Mouse (Mus musculus) liver, embryonic 14.5 days (tissue): ENCODE data around the gene Cbx7. TPM values are rescaled to one million over a fixed set of nuclear protein-coding genes. Genes with fewer than 3 reads are reported as not detected.

Experiments used
- ATAC-seq: fragments of 200-750 bp; cut with Nextera tagmentation; 2 replicates; pipeline ENCODE4 v1.8.0; 2017; ENCODE audit warnings: moderate number of reproducible peaks, mild to moderate bottlenecking, moderate library complexity; ENCODE audit not compliant: insufficient read depth
- DNase-seq, 3 experiments: peaks; one replicate each; pipeline ENCODE4 v3.0.0-alpha.2; 2012 to 2013; ENCODE audit warnings: low read depth in 3 of 3, low spot score in 3 of 3
- H3K27ac ChIP-seq: fragments of 300-500 bp; sonication (generic); 2 replicates; pipeline ENCODE4 v1.5.1; 2014; ENCODE audit warnings: moderate library complexity, mild to moderate bottlenecking, control low read depth, inconsistent platforms
- H3K27me3 ChIP-seq: fragments of 300-500 bp; sonication (generic); 2 replicates; pipeline ENCODE4 v1.6.1; 2014; ENCODE audit warnings: mild to moderate bottlenecking, low read length, moderate library complexity; ENCODE audit not compliant: control insufficient read depth, insufficient read depth
- H3K36me3 ChIP-seq: fragments of 300-500 bp; sonication (generic); replicated peaks from 2 replicates; pipeline ENCODE4 v1.6.1; 2014; ENCODE audit warnings: low read depth; ENCODE audit not compliant: control insufficient read depth, insufficient read depth
- H3K4me1 ChIP-seq, 2 experiments: fragments of 200-500 bp in 1 of 2; fragments of 300-500 bp in 1 of 2; sonication (generic) in 1 of 2; replicated peaks; 2 replicates each; pipeline ENCODE4 v1.6.1; 2012 to 2014; ENCODE audit warnings: antibody characterized with exemption in 1 of 2, inconsistent platforms in 1 of 2, low read length in 1 of 2; ENCODE audit not compliant: control insufficient read depth in 2 of 2, insufficient read depth in 2 of 2
- H3K4me2 ChIP-seq: fragments of 300-500 bp; sonication (generic); 2 replicates; pipeline ENCODE4 v1.6.1; 2014; ENCODE audit warnings: low read depth, mild to moderate bottlenecking, control low read depth, moderate library complexity
- H3K4me3 ChIP-seq, 2 experiments: fragments of 200-500 bp in 1 of 2; fragments of 300-500 bp in 1 of 2; sonication (generic) in 1 of 2; 2 replicates each; pipeline ENCODE4 v1.5.1; 2012 to 2014; ENCODE audit warnings: low read depth in 2 of 2, low read length in 2 of 2, mild to moderate bottlenecking in 2 of 2, control low read depth in 1 of 2, inconsistent platforms in 1 of 2, moderate library complexity in 1 of 2; ENCODE audit not compliant: insufficient read depth in 1 of 2
- H3K9ac ChIP-seq: fragments of 300-500 bp; sonication (generic); replicated peaks from 2 replicates; pipeline ENCODE4 v1.6.1; 2014; ENCODE audit warnings: mild to moderate bottlenecking, control low read depth, moderate library complexity
- H3K9me3 ChIP-seq: fragments of 300-500 bp; sonication (generic); 2 replicates; pipeline ENCODE4 v1.6.1; 2016; ENCODE audit warnings: low read length, mixed read lengths; ENCODE audit not compliant: control insufficient read depth
- CTCF ChIP-seq: IDR thresholded peaks from 2 replicates; pipeline ENCODE4 v1.5.1; 2016; ENCODE audit warnings: antibody characterized with exemption, low read depth, control low read depth
- EP300 ChIP-seq: IDR thresholded peaks from 2 replicates; pipeline ENCODE4 v1.6.1; 2016; ENCODE audit warnings: antibody characterized with exemption, low read depth
- WGBS: fragments of 180-500 bp; shearing (Covaris S2); extraction: QIAGEN DNeasy Blood & Tissue Kit; methylation state at CpG from one replicate; pipeline ENCODE4 v1.1.7; 2014; ENCODE audit not compliant: insufficient replicate concordance; 5-methylcytosine and 5-hydroxymethylcytosine counted together
- polyA plus RNA-seq, 2 experiments: library from polyadenylated mRNA; depleted of rRNA in 1 of 2; stranded (reverse) in 1 of 2; unstranded in 1 of 2; fragments of >200 nt; fragmentation: Nextera tagmentation in 1 of 2; extraction: Ambion mirVana in 1 of 2; gene quantifications; 2 replicates each; pipeline versions ENCODE4 v1.2.1 to v1.2.3; 2012 to 2014

Cbx7 gene
- polyA plus RNA-seq, 2 experiments, result 0.62 to 2.5 TPM

DNA sequence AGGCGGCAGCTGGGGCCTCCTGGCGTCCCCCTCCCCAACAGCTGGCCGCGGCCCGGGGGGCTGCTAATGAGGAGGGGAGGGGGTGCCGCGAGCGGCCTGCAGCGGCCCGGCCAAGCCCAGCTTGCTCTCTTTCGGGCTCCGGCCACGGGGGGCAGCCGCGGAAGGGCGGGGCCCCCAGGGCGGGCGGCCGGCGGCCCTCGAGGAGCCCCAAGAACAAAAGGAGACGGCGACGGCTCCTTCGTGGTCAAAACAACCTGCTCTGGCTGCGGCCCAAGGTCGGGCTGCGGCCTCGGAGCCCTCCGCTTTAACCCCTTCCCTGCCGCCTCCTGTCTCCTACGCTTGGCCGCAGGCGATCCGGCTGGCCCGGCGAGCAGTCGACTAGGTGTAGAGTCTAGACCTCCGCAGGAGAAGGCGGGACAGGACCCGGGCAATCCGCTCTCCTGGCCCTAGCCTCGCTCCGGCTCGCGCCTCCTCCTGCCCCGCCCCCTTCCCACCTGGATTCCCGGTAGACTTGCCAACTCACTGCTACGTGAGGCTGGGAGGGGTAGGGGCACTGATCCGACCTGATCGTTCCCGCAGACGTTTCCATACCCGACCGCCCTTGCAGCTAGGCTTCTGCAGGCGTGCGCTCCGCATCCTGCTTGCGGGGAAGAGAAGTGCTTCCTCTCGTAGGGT, 41.7 kb upstream of the Cbx7 start:
- TF ChIP-seq CTCF (no peak), EP300 (no peak)
- ATAC-seq (peak; percentile 42), DNase-seq (no peak)
- WGBS, result under 1% methylated on average over 58 of the region's 60 CpGs
- Histone ChIP-seq H3K9ac (no peak overlapping the region), H3K4me3 (peak overlapping the region; percentile 25 to 35), H3K9me3 (no peaks in the 10 kb centered on the region), H3K36me3 (no peaks in the 10 kb centered on the region), H3K27ac (no peak overlapping the region), H3K4me2 (peak overlapping the region; percentile 60), H3K4me1 (0 out of 4 replicates have a peak, but pooled peaks cover 0 to 1% of the 10 kb centered on the region in 2 experiments), H3K27me3 (peaks cover 54% of the 10 kb centered on the region)

DNA sequence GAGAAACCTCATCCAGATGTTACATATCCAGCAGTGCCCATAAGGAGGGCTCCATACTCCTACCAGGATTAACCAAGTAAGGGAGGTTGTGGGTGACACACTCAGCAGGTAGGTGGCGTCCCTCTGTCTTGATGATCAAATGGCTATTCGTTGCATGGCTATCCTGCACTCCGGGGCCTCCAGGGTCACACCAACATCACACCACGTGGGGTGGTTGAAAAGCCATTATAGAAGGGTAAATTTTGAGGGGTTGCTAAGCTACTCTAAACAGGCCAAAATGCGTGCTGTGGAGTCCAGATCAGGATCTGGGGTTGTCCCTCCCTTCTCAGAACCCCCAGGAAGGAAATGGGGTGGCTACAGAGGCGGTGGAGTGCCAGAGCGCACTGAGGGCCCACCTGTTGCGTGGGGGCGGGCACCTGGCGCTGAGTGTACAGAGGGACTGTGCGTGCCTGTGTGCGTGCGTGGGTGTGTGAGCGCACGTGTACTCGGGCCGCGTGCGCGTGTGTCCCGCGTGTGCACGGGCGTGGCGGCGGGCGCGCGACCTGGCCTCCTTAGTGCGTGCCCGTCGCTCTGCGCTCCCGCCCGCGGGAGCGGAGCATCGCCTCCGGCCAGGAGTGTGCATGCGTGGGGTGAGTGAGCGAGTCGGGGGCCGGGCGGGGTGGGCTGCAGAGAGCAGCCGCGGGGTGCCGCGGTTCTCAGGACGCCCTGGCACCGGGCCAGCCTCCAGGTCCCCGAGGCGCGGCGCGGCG, 41.0 kb upstream of the Cbx7 start:
- ATAC-seq (no peak), DNase-seq (no peak)
- no peaks in the 10 kb centered on the region for H3K9me3 ChIP-seq
- H3K4me1 ChIP-seq, result 0 out of 4 replicates have a peak, but pooled peaks cover 0 to 1% of the 10 kb centered on the region in 2 experiments
- H3K9ac ChIP-seq, result no peak overlapping the region
- no peaks in the 10 kb centered on the region for H3K36me3 ChIP-seq
- H3K4me2 ChIP-seq, result peak overlapping the region; percentile 60
- H3K27ac ChIP-seq, result no peak overlapping the region
- TF ChIP-seq CTCF, result peak; percentile 34; the same call in 1 of the 2 replicates
- TF ChIP-seq EP300, result no peak
- WGBS, result 2% methylated on average over 53 of the region's 56 CpGs
- peak overlapping the region in 1 of 2 experiments; percentile 35; a peak in 2 of 4 replicates for H3K4me3 ChIP-seq
- H3K27me3 ChIP-seq, result peaks cover 54% of the 10 kb centered on the region

- ATAC-seq, result no peak
- peaks cover 52% of the 10 kb centered on the region for H3K27me3 ChIP-seq
- peaks cover 0 to 4% of the 10 kb centered on the region in 2 experiments; a peak in 1 of 4 replicates for H3K4me1 ChIP-seq
- H3K9me3 ChIP-seq, result no peaks in the 10 kb centered on the region
- H3K4me3 ChIP-seq, result no peak overlapping the region
- DNase-seq, result no peak
- no peak overlapping the region for H3K9ac ChIP-seq
- no peak overlapping the region for H3K4me2 ChIP-seq
- no peak overlapping the region for H3K27ac ChIP-seq
- no peaks in the 10 kb centered on the region for H3K36me3 ChIP-seq
- 9% methylated on average over 6 of the region's 6 CpGs for WGBS
- TF ChIP-seq CTCF, result no peak
- TF ChIP-seq EP300, result no peak
Observed at GRCm38 (mm10) chr15:80011194-80011593, 40.3 kb upstream of the Cbx7 start.

- H3K36me3 ChIP-seq, result no peaks in the 10 kb centered on the region
- no peak overlapping the region for H3K4me2 ChIP-seq
- peaks cover 42% of the 10 kb centered on the region for H3K27me3 ChIP-seq
- no peak for DNase-seq
- no peak for ATAC-seq
- 53% methylated on average over 7 of the region's 7 CpGs for WGBS
- TF ChIP-seq EP300 (no peak), CTCF (no peak)
- H3K27ac ChIP-seq, result no peak overlapping the region
- H3K9me3 ChIP-seq, result no peaks in the 10 kb centered on the region
- H3K4me3 ChIP-seq, result no peak overlapping the region
- H3K9ac ChIP-seq, result no peak overlapping the region
- peaks cover 0 to 12% of the 10 kb centered on the region in 2 experiments; a peak in 2 of 4 replicates for H3K4me1 ChIP-seq
Observed at GRCm38 (mm10) chr15:80010182-80010558, 39.3 kb upstream of the Cbx7 start.
